Mouse (Mus musculus): ENCODE data around the gene Pde6b. TPM values are rescaled to one million over a fixed set of nuclear protein-coding genes. Genes with fewer than 3 reads are reported as not detected.

Pde6b gene
- 0.27 TPM in 1 of 2 replicates, not detected in the other for polyA plus RNA-seq (2015; fragmentation: Nextera tagmentation; extraction: Ambion mirVana)

- WGBS = 77% methylated on average over 7 of the region's 7 CpGs
- no peaks in the 10 kb centered on the region for H3K9me3 ChIP-seq
- no peaks in the 10 kb centered on the region for H3K27me3 ChIP-seq
- H3K4me1 ChIP-seq (replicated peaks) = no peaks in the 10 kb centered on the region
- no peaks in the 10 kb centered on the region for H3K36me3 ChIP-seq
- no peak for ATAC-seq (ENCODE audit: low read depth)
- no peak within 1 kb of the TSS for H3K9ac ChIP-seq
- H3K4me2 ChIP-seq = no peak within 1 kb of the TSS
- H3K27ac ChIP-seq (replicated peaks) = no peak within 1 kb of the TSS
- no peak within 1 kb of the TSS for H3K4me3 ChIP-seq
Observed at GRCm38 (mm10) chr5:108388201-108388600, at the start of gene Pde6b. Pde6b (plus strand) TSS chr5:108388391.

- ATAC-seq (ENCODE audit: low read depth) = no peak
- 95% methylated on average over 4 of the region's 4 CpGs for WGBS
Observed at GRCm38 (mm10) chr5:108343680-108344170, 44.5 kb upstream of the Pde6b start.

GRCm38 (mm10) chr5:108345313-108346071, 42.7 kb upstream of the Pde6b start:
- H3K4me1 ChIP-seq (replicated peaks) = no peaks in the 10 kb centered on the region
- H3K36me3 ChIP-seq = peaks cover 58% of the 10 kb centered on the region
- ATAC-seq (ENCODE audit: low read depth) = no peak

More at GRCm38 (mm10) chr5:108343680-108344170, 44.5 kb upstream of the Pde6b start:
- H3K27me3 ChIP-seq = no peaks in the 10 kb centered on the region
- no peaks in the 10 kb centered on the region for H3K4me1 ChIP-seq (replicated peaks)
- no peak overlapping the region for H3K9ac ChIP-seq
- no peaks in the 10 kb centered on the region for H3K9me3 ChIP-seq
- H3K36me3 ChIP-seq = peaks cover 55% of the 10 kb centered on the region
- H3K4me3 ChIP-seq = no peak overlapping the region
- H3K27ac ChIP-seq (replicated peaks) = no peak overlapping the region
- no peak overlapping the region for H3K4me2 ChIP-seq

GRCm38 (mm10) chr5:108347843-108348242, 40.3 kb upstream of the Pde6b start:
- H3K36me3 ChIP-seq = peaks cover 61% of the 10 kb centered on the region
- no peak overlapping the region for H3K4me2 ChIP-seq
- WGBS = 90% methylated on average over 6 of the region's 6 CpGs
- no peak for ATAC-seq (ENCODE audit: low read depth)
- no peak overlapping the region for H3K9ac ChIP-seq
- no peaks in the 10 kb centered on the region for H3K4me1 ChIP-seq (replicated peaks)
- no peaks in the 10 kb centered on the region for H3K27me3 ChIP-seq
- H3K9me3 ChIP-seq = no peaks in the 10 kb centered on the region
- H3K27ac ChIP-seq (replicated peaks) = no peak overlapping the region
- no peak overlapping the region for H3K4me3 ChIP-seq

More at GRCm38 (mm10) chr5:108345313-108346071, 42.7 kb upstream of the Pde6b start:
- Histone ChIP-seq H3K9me3 (no peaks in the 10 kb centered on the region), H3K9ac (no peak overlapping the region), H3K27me3 (no peaks in the 10 kb centered on the region), H3K4me2 (no peak overlapping the region), H3K4me3 (no peak overlapping the region), H3K27ac (replicated peaks) (no peak overlapping the region)
- 87% methylated on average over 10 of the region's 10 CpGs for WGBS

- H3K36me3 ChIP-seq = peaks cover 46% of the 10 kb centered on the region
- WGBS = 94% methylated on average over 9 of the region's 9 CpGs
- H3K27ac ChIP-seq (replicated peaks) = no peak overlapping the region
- H3K4me1 ChIP-seq (replicated peaks) = no peaks in the 10 kb centered on the region
- no peaks in the 10 kb centered on the region for H3K27me3 ChIP-seq
- no peak overlapping the region for H3K4me2 ChIP-seq
- H3K4me3 ChIP-seq = no peak overlapping the region
- no peak overlapping the region for H3K9ac ChIP-seq
- no peaks in the 10 kb centered on the region for H3K9me3 ChIP-seq
- no peak for ATAC-seq (ENCODE audit: low read depth)
Observed at GRCm38 (mm10) chr5:108349511-108350148, 38.6 kb upstream of the Pde6b start.

GRCm38 (mm10) chr5:108354056-108354455, 34.1 kb upstream of the Pde6b start:
- Histone ChIP-seq H3K9me3 (no peaks in the 10 kb centered on the region), H3K27me3 (no peaks in the 10 kb centered on the region), H3K4me3 (no peak overlapping the region), H3K4me2 (no peak overlapping the region), H3K27ac (replicated peaks) (no peak overlapping the region), H3K36me3 (peaks cover 24% of the 10 kb centered on the region), H3K9ac (no peak overlapping the region), H3K4me1 (replicated peaks) (no peaks in the 10 kb centered on the region)
- 88% methylated on average over 2 of the region's 2 CpGs for whole genome bisulfite sequencing
- no peak for ATAC-seq (ENCODE audit: low read depth)

- H3K4me3 ChIP-seq = no peak overlapping the region
- no peak overlapping the region for H3K9ac ChIP-seq
- 92% methylated on average over 1 of the region's 1 CpGs for WGBS
- H3K36me3 ChIP-seq = no peaks in the 10 kb centered on the region
- no peak overlapping the region for H3K4me2 ChIP-seq
- no peak overlapping the region for H3K27ac ChIP-seq (replicated peaks)
- no peaks in the 10 kb centered on the region for H3K4me1 ChIP-seq (replicated peaks)
- no peaks in the 10 kb centered on the region for H3K9me3 ChIP-seq
- H3K27me3 ChIP-seq = peaks cover 6% of the 10 kb centered on the region
- no peak for ATAC-seq (ENCODE audit: low read depth)
Observed at GRCm38 (mm10) chr5:108357862-108358261, 30.3 kb upstream of the Pde6b start.

GRCm38 (mm10) chr5:108359491-108359890, 28.7 kb upstream of the Pde6b start:
- no peaks in the 10 kb centered on the region for H3K4me1 ChIP-seq (replicated peaks)
- H3K27me3 ChIP-seq = peaks cover 22% of the 10 kb centered on the region
- no peak for ATAC-seq (ENCODE audit: low read depth)
- 86% methylated on average over 9 of the region's 9 CpGs for WGBS
- no peaks in the 10 kb centered on the region for H3K9me3 ChIP-seq
- H3K27ac ChIP-seq (replicated peaks) = no peak overlapping the region
- no peak overlapping the region for H3K4me3 ChIP-seq
- no peak overlapping the region for H3K9ac ChIP-seq
- no peak overlapping the region for H3K4me2 ChIP-seq
- no peaks in the 10 kb centered on the region for H3K36me3 ChIP-seq

- no peak overlapping the region for H3K4me3 ChIP-seq
- H3K27me3 ChIP-seq = peaks cover 29% of the 10 kb centered on the region
- no peaks in the 10 kb centered on the region for H3K4me1 ChIP-seq (replicated peaks)
- 84% methylated on average over 4 of the region's 4 CpGs for WGBS
- no peaks in the 10 kb centered on the region for H3K9me3 ChIP-seq
- no peak overlapping the region for H3K9ac ChIP-seq
- H3K27ac ChIP-seq (replicated peaks) = no peak overlapping the region
- no peaks in the 10 kb centered on the region for H3K36me3 ChIP-seq
- ATAC-seq (ENCODE audit: low read depth) = no peak
- no peak overlapping the region for H3K4me2 ChIP-seq
Observed at GRCm38 (mm10) chr5:108360211-108360610, 28.0 kb upstream of the Pde6b start.

- H3K27ac ChIP-seq (replicated peaks) = no peak overlapping the region
- H3K4me1 ChIP-seq (replicated peaks) = peaks cover 17% of the 10 kb centered on the region
- H3K9ac ChIP-seq = no peak overlapping the region
- no peak overlapping the region for H3K4me2 ChIP-seq
- 39% methylated on average over 3 of the region's 3 CpGs for WGBS
- H3K36me3 ChIP-seq = no peaks in the 10 kb centered on the region
- H3K4me3 ChIP-seq = no peak overlapping the region
- H3K27me3 ChIP-seq = peaks cover 51% of the 10 kb centered on the region
- no peak for ATAC-seq (ENCODE audit: low read depth)
- H3K9me3 ChIP-seq = no peaks in the 10 kb centered on the region
Observed at GRCm38 (mm10) chr5:108362330-108362729, 25.9 kb upstream of the Pde6b start.

- H3K4me1 ChIP-seq (replicated peaks) = peaks cover 38% of the 10 kb centered on the region
- H3K9ac ChIP-seq = peak overlapping the region; percentile 76
- peak overlapping the region; percentile 88 for H3K4me2 ChIP-seq
- no peaks in the 10 kb centered on the region for H3K9me3 ChIP-seq
- H3K36me3 ChIP-seq = no peaks in the 10 kb centered on the region
- 2% methylated on average over 59 of the region's 60 CpGs for WGBS
- 0 out of 2 replicates have a peak, but pooled peaks have one; percentile 5 for ATAC-seq (ENCODE audit: low read depth)
- no peak overlapping the region for H3K27ac ChIP-seq (replicated peaks)
- H3K27me3 ChIP-seq = peaks cover 91% of the 10 kb centered on the region
- H3K4me3 ChIP-seq = peak overlapping the region; percentile 66
Observed at GRCm38 (mm10) chr5:108366328-108366983, 21.7 kb upstream of the Pde6b start.

Measured in neural tube, embryonic 13.5 days (tissue).